Mouse (Mus musculus) spleen, postnatal 14 days (tissue): ENCODE measurements around the gene Chchd6.

Experiments used
- DNase-seq, 2 experiments: peaks; one replicate each; pipeline ENCODE4 v3.0.0; 2021 to 2022; ENCODE audit warnings: low spot score in 2 of 2

Gene Chchd6

DNA sequence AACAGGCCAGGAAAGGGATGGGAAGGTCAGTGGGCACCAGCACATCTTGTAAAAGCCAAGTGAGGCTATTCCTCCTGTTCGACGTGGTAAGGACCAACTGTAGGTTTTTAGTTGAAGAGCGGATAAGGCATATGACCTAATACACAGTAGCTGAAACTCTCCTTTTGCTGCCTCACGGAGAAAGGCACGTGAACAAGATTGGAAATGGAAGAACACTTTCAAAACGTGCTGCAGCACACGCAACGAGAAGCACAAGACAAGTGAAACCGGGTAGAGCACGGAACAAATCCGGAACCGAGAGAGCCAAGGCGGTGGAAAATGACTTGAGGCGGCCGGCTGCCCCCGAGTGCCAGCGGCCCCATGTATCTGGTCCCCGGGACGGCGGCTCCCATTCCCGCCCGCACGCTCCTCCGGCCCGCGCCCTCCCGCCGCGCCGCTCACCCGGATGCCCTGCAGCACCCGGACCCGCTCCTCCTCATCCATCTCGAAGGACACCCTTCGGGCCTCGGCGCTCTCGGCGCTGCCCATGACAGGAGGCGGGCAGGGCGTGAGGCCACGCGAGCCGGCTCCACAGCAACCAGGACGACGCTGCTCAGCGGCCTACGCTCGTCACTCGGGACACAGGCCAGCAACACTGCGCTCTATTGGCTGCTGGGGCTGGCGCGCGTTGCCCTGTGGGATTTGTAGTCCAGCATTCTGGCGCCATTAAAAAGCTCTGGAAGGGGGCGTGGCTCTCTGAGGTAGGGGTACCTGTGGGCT, at the start of gene Chchd6:
Gene Chchd6 (minus strand): TSS at position 635 of the 759 bp plus-strand sequence.
- DNase-seq: peak; percentile 69 to 83

DNA sequence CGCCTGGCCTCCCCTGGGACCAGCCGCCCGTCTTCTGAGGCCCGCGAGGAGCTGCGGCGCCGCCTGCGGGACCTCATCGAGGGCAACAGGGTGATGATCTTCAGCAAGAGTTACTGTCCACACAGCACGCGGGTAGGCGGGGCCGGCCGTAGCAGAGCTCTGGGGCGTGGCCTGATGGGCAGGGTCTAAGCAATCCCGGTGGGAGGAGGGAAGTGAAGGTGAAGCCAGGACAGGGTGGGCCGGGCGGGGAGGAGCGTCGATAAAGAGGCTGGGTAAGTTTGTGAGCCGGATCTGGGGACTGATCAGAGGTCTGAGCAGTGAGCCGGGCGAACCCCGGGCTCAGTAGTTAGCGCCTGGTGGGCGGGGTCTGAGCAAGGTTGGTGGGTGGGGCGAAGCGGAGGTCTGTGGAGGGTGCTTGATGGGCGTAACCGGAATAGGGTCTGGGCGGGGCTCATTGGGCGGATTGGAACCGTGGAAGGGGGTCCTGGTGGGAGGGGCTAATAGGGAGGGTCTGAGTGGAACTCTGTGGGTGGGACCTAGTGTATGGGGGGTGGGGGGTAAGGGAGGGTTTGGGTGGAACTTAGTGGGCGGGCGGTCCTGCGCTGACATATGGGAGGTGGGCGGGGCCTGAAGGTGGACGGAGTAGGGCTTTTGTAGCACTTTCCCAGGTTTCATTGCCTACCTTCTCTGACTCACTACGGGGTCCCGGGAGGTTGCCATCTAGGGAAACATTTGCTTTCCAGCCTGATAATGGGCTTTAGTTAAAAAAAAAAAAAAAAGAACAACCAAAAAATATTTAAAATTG, 49.0 kb upstream of the Chchd6 start:
- DNase-seq: peak; percentile 73 to 80

DNA sequence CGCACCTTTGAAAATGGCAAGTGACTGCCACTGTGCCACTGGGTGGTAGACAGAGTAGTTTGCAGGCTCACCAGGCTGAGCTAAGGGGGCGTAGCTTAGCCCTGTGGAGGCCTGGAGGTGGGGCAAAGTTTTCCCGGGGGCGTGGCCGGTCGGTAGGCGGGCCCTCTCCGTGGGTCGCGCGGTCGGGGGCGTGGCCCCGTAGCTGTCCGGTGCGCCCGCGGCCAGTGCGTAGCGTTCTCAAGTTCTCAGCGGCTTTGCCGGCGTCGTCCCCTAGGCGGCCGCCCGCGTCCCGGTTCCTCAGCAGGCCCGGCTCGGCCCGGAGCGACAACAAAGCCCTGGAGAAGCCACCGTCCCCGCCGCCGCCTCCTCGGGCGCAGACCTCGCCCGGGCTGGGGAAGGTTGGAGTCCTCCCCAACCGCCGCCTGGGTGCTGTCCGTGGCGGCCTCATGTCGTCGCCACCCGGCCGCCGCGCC, 48.4 kb upstream of the Chchd6 start, which contains the start of gene Txnrd3:
Gene Txnrd3 (plus strand): TSS at position 191 of the 473 bp plus-strand sequence.
- peak; percentile 83 to 85 for DNase-seq

DNA sequence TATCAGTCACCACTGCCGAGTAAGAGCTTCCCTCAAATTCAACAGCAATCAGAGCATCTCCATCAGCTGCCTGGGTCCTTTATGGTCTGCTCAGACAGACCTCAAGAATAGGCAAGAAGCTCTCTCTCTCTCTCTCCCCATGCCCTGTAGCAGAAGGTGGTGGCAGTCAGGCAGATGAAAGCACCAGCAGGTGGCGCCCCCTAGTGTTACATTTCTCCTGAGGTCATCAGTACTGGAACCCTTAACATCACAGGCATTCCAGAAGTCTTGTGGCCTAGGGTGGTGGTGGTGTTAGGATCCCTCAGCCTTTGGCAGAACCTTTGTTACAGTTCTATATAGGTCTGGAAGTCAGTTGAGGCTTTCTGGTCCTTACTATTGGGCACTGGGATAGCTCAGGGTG, 43.6 kb upstream of the Chchd6 start:
- peak in 1 of 2 experiments; percentile 47 for DNase-seq

DNA sequence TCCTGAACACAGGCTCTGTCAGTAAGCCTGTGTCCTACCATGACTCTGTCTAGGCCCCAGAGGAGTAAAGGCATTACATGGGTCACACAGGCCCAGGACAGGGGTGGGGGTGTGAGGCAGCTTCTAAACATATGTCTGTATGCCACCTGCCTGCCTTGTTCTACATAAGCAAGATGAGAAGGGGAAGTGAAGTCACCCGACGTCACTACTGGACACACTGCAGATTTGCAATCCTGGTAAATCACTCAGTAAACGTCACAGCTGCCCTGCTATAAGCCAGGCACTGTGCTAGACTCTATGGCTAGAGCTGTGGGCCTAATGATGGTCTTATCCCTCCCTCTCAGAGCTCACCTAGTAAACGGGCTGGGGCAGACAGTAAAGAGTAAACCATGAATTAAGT, 42.5 kb upstream of the Chchd6 start:
- no peak for DNase-seq

DNA sequence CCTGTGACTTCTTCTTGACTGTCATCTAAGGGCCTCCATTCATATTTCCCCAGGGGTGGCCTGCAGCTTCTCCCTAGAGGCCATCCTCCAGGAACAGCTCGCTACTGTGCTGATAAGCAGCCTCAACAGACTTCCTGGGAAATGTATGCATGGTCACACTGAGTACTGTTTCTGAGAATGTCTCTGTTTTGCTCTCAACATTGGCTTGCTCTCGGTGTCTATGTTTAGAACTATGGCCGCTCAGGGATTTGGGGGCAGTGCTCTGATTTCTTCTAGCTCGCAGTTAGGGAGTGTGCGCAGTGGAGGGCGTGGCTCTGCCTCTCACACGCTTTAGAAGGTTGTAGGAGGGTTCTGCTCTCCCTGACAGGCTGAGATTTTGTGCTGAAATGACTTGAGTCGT, 38.9 kb upstream of the Chchd6 start:
- no peak for DNase-seq

DNA sequence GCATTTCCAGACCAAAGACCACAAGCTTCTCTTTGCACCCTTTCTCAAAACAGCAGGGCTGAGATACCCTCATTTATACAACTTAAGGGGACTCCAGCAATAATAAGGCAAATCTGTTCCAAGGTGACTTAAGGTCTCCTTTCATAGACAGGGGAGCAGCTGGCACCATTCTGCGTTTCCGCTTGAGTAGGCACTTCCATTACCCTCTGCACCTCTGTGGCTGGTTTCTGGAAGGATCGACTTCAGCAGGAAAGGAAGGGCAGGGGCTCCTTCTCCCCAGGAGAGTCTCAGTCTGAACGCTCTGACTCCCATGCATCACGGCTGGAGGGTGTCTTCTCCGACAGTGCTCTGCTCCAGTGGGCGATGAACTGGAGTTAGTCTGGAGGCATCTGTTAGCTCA, 37.7 kb upstream of the Chchd6 start:
- DNase-seq: no peak

DNA sequence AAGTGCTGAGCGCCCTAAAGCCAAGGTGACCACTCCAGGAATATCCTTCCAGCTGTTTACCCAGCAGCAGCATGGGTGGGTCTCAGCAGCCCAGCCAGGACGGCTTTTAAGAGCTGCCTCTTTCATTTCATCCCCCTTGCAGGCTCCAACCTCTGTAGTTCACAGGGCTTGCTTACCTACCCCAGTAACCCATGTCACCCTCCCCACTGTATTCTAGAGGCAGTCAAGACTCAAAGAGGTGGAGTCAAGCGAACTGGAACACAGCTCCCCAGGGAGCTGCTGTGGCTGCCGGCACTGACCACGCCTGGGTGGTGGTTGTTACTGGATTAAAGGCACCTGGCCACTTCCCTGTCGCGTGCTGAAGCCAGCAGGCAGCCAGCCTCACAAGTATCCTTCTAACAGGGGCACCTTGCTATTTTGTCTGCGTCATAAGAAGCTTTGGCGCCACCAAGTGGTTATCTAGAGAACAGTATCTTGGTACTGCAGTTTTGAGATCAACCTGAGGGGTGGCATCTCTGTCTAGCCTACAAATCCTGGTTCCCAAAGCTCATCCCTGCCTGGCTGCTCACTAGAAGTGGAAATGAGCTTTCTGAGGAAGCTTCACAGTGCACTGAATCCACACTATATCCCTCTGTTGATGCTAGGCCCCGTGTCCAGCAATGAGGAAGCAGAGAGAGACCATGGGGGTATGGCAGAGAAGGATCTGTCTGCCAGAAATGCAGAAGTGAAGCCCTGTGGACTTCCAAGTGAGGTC, 36.5 kb upstream of the Chchd6 start:
- DNase-seq: peak; percentile 12 to 66

DNA sequence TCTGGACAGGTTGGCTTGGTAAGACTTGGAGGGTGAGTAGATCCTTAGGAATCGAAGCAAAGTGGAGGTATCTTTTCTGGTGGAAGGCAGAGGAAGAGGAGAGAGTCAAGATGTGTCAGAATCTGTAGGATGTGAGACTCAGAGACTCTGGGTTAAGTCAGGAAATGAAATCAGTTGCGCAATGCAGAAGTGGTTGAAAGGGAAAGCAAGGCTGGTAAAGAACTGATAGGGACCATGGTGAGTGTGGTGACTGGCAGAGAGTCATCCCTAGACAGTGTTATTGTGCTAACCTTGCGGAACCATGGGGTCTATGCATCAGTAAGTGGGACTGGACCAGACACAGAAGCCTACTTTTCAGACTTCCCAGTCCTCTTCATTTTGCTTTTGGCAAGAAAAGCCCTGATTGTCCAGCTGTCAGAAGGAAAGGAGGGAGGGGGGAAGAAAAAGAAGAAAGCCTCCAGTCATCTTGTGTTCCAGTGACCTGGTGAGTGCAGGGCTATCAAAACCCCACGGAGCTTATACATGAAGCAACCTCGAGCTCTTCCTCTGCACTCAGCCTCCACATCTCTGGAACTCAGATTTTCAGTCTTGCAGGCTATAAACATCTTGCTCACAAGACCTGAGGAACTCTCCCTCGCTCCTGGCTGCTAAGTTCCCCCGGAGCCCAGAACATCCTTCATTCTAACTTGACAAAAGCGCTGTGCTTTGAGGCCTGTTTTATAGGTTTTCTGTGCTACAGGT, 32.8 kb upstream of the Chchd6 start:
- DNase-seq: no peak

DNA sequence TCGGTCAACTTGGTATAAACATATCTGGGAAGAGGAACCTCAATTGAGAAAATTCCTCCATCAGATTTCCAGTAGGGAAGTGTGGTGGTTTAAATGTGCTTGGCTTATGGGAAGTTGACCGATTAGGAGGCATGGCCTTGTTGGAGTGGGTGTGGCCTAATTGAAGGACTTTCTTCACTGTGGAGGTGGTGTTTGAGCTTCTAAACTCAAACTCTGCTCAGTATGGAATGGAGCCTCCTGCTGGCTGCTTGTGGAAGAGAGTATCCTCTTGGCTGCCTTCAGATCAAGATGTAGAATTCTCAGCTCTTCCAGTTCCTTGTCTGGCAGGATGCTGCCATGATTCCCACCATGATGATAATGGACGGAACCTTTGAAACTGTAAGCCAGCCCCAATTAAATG, 27.2 kb upstream of the Chchd6 start:
- DNase-seq: no peak

DNA sequence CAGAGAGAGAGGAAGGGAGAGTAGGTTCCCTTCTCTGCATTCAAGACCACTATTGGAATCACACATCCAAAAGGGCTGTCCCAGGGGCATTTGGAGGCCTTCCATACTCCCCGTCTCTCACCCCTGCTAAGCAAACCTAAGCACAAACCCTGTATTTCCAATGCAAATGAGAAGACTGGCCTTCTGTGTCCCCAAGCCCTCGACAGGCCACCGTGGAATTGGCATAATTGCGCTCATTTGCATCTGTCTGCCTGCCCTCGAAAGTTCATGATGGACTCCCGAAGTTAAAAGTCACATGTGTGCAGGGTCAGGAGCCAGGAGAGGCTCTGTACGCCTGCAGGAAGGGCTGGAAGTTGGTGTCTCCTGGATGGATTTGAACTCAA, 19.9 kb upstream of the Chchd6 start:
- DNase-seq: no peak

DNA sequence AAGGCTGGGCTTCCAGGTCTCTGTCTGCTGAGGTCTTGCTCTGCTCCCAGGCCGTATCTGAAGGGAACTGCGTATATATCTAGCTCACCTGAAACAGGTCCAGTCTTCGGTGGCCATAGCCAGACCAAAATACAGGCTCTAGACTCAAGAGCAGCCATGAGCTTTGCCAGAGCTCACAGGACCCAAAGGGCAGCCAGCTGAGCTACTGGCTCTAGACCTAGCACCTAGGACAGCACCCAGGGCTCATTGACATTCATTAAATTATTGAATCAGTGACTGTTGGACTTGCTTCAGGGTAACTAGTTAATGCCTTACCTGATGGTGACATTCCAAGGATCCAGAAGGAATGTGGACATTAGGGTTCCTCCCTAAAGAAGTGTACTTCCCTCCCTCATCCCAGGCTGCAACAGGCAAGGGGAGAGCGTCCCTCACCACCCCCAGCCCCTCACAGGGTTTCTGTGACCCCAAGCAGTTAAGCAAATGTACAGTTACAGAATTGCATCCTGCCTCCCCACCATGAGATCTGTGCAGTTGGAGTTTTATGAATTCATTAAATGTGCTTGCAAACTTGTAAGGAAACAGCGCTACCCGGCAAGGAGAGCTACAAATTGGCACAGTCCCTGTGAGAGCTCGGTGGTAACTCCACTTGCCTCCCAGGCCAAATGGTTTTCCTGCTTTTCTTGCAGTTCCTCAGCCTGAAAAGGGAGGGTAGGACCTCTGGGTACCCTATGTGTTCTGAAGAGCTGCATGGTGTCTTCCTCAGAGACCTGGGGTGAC, 19.3 kb upstream of the Chchd6 start:
- no peak for DNase-seq

DNA sequence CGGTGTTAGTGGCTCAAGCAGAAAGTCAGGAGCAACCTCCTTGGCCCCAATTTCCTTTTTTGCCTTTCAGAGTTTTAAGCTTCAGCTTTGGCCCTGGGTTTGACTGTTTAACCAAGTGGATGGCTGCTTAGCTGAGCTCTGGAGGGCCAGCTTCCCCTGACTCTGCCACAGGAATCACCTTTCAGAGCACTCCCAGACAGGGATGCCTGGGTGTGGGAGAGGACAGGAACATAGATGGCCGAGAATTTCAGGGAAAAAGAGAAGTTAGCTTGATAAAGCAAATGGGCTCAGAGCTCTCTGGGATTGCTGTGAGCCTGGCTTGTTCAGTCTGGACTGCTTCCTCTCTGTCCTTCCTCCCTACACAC, 18.6 kb upstream of the Chchd6 start:
- DNase-seq: no peak

DNA sequence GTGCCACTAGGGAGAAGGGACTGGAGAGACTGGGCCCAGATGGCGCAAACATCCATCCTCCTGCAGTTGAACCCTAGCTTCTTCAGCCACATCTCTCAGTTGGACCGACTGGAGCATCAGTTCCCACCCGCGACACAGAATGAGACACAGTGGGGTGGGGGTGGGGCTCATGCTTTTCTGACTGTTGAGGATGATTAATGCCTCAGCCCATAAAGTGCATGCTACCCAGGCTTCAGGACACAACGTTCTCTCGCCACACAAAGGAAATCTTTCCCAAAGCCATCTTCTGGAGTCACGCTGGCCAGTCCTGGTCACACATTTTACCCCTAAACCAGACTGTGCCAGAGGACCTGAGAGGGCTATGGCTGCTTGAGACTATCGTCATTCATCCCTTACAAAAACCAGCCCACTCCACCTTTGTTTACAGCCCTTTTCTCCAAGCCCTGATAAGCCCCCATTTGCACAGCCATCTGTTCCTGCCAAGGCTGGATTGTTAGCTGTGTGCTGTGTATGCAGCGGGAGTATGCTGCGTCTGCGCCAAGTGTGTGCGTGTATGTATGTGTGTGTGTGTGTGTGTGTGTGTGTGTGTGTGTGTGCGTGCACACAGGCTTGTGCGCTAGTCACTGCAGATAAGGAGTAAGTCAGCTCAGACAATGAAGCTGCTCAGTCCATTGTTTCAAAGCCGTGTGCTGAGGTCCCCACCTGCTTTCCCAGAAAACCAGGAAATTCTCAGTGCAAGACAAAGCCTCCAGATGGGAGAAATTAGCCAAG, 18.1 kb upstream of the Chchd6 start:
- DNase-seq: no peak

DNA sequence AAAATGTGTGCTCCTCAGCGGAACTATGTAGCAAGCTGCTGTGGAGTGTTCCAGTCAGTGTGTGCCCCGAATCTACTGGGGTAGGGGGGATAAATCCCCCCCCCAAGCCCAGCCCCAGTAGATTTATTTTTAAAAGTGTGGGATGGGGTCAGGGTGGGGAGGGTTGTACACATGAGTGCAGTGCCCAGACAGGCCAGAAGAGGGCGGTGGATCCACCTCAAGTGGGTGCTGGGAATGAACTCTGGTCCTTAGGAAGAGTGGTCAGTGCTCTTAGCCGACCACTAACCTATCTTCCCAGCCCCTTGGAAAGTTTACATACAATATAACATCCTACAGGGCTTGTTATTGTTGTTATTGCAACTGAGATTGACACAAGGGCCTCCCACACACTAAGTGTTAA, 12.5 kb upstream of the Chchd6 start:
- no peak for DNase-seq

DNA sequence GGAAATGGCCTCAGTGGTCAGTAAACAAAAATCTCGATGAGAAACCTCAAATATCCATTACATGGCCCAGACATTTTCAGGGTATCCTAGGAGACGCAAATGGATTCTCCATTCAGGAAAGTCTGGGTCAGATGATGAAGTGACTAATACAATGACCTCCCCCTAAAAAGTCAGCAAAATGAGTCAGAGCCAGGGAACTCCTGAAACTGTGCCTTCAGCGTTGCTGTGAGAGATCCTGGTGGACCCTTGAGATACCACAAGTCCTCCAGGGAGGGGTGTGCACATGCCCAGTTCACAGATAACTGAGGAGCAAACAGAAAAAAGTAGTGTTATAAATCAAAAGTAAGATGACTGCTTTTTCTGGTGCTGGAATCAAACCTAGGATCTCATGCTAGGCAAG, 10.6 kb upstream of the Chchd6 start:
- no peak for DNase-seq

DNA sequence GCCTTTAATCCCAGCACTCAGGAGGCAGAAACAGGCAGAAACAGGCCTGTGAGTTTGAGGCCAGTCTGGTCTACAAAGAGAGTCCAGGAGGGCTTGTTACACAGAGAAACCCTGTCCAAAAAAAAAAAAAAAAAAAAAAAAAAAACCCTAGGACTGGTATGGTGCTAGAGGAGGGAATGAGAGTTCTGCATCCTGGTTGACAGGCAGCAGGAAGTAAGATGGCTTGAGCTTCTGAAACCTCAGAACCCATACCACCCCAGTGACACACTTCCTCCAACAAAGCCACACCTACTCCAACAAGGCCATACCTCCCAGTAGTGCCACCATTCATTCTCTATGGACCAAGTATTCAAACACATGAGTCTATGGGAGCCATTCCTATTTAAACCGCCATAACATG, 1.1 kb upstream of the Chchd6 start:
- no peak for DNase-seq

DNA sequence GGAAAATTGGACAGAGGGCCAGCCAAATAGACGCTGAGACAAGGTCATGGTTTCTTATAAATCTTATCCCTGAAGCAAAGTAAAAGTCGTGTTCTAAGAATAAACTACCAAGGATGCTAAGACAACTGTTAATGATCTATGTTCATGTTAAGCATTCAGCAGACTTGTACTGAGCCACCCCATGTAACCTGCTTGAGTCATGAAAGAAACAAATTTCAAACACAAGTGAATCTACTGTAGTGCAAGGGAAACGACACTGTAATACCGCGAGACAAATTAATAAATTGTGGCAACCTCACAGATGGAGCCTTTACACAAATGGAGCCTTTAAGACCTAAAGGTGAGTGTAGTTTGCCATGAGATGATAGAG, 310 bp upstream of the Chchd6 start:
- DNase-seq: no peak

DNA sequence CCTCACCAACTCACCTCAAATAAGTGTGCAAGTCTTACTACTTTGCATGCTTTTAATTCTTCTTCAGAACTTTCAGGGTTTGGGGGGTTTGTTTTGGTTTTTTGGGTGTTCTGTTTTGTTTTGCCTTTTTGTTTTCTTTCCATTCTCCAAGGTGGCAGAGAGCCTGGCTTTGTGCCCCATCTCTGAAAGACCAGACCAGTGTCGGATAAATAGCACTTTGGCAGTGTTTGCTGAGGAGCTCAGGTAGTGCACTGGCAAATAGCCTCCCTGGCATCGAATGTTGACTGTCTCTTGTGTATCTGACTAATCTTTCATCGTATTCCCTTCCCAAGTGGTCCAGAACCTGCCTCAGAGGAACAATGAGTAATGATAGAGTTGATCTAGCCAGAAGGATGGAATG, 3.4 kb downstream of the Chchd6 start:
- no peak for DNase-seq

DNA sequence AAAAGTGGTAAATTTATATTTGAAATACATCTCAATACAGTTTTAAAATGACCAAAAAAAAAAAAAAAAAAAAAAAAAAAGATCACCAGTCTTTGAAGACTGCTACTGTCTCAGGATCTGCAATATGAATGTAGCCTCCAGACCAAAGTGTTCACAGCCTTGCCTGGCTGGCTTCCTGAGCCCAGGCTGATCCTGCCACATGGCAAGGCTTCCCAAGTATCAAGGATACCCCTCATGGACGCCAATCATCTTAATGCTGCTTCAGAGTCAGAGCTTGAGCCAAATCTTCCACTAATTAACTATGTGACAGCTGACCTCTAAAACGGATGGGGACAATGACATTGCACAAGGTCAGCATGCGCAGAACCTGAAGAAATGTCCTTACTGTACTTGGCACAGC, 3.9 kb downstream of the Chchd6 start:
- no peak for DNase-seq
